Mouse (Mus musculus) embryonic fibroblast, embryonic 13.5 days (primary cell): Measurements from ENCODE around the gene Cdk10.

ENCODE experiments used
- CTCF ChIP-seq: IDR thresholded peaks from 2 replicates; pipeline ENCODE4 v1.5.1; 2011; ENCODE audit warnings: mild to moderate bottlenecking, control low read depth, low read length, moderate library complexity, borderline replicate concordance; ENCODE audit not compliant: insufficient read depth
- POLR2A ChIP-seq: IDR thresholded peaks from 2 replicates; pipeline ENCODE4 v1.6.1; 2011; ENCODE audit warnings: low read depth, mild to moderate bottlenecking, control low read depth, low read length, moderate library complexity

DNA sequence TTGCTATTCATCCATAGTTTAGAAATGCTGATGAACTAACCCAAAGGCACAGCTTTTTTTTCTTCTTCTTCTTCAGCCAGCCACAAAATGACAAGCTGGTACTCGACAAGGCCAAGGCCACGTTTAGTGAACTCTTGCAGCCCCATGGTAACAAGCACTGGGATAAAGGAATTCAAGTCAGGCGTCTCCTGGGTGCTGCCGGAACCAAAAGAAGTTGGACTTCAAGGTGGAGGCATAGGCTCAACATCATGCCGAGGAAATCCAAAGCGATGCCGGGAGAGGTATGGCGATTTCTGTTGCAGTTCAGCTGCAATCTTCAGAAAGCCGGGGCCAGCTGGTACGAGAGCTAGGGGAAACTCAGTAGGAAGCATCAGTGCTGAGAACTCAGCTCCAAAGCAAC lies 14.8 kb downstream of the Cdk10 start:
- TF ChIP-seq POLR2A (no peak), CTCF (no peak)
